Mouse (Mus musculus) bone marrow, adult 2 months (tissue): ENCODE data around the gene Ms4a12. TPM values are rescaled to one million over a fixed set of nuclear protein-coding genes. Genes with fewer than 3 reads are reported as not detected.

ENCODE experiments used
- H3K27ac ChIP-seq: fragments of 200-500 bp; 2 replicates; pipeline ENCODE4 v1.5.1; 2012; ENCODE audit warnings: low read depth, mild to moderate bottlenecking, control low read depth, inconsistent platforms, low read length; ENCODE audit not compliant: control insufficient read depth, poor library complexity, insufficient read depth
- H3K4me1 ChIP-seq: fragments of 200-500 bp; 2 replicates; pipeline ENCODE4 v1.6.1; 2011; ENCODE audit warnings: low read length; ENCODE audit not compliant: control insufficient read depth, insufficient read depth
- H3K4me3 ChIP-seq: fragments of 200-500 bp; replicated peaks from 2 replicates; pipeline ENCODE3; 2011; ENCODE audit warnings: mild to moderate bottlenecking, low read depth, low read length, control low read depth; ENCODE audit not compliant: control insufficient read depth
- CTCF ChIP-seq: fragments of 200-500 bp; IDR thresholded peaks from 2 replicates; pipeline ENCODE4 v1.5.1; 2011; ENCODE audit warnings: low read length, control low read depth; ENCODE audit not compliant: control insufficient read depth, insufficient read depth
- POLR2A ChIP-seq: fragments of 200-500 bp; IDR thresholded peaks from 2 replicates; pipeline ENCODE4 v1.6.1; 2011; ENCODE audit warnings: low read depth, mild to moderate bottlenecking, control low read depth, low read length, borderline replicate concordance; ENCODE audit not compliant: control insufficient read depth
- WGBS: fragments of 180-500 bp; shearing (Covaris S2); methylation state at CpG from one replicate; pipeline ENCODE4 v1.1.7; 2018; 5-methylcytosine and 5-hydroxymethylcytosine counted together
- polyA plus RNA-seq: library from polyadenylated mRNA; stranded (reverse); fragments of >200 nt; gene quantifications from 2 replicates; pipeline ENCODE4 v1.2.4, GENCODE M21; 2011; ENCODE audit warnings: low replicate concordance; ENCODE audit not compliant: missing spikeins, insufficient read depth, insufficient read length

The Ms4a12 gene
- polyA plus RNA-seq, 1 experiment: not detected

DNA sequence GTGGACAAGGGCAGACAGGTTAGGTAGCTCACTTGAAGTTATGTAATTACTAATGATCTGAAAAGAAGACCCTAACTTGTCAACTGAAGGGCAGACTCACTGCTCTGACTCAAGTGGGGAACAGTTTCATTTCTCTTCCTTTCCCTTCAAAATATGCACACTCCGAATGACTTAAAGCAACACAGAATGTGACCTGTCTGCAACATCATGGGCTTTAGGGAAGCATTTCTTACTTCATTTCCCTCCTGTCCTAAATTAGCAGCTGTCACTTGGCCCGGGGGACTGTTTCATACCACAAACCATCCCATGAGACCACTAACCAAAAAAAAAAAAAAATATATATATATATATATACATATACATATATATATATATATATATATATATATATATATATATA, 29.3 kb upstream of the Ms4a12 start:
- TF ChIP-seq POLR2A: no peak
- no peak for TF ChIP-seq CTCF
- no peak overlapping the region for H3K27ac ChIP-seq
- H3K4me3 ChIP-seq: no peak overlapping the region
- WGBS: 4% methylated on average over 2 of the region's 2 CpGs
- H3K4me1 ChIP-seq: no peaks in the 10 kb centered on the region

DNA sequence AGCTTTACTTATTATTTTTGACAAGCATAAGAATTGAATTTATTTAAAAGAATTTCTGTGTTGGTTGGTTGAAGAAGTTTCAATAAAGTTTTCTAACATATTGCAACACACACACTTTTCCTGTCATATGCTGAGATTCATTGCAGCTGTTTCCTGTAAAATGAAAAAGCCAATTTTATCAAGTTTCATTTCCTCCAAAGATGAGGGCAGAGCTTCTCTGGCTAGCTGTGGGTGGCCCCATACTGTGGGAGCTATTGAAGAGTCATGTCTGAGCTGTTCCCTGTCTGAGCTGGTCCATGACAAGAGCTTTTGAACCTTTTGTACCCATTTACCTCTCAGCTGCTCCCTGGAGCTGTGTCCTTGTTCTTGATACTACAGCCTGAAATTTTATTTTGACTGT, 12.0 kb upstream of the Ms4a12 start:
- H3K4me3 ChIP-seq: no peak overlapping the region
- H3K27ac ChIP-seq: no peak overlapping the region
- H3K4me1 ChIP-seq: peaks cover 4% of the 10 kb centered on the region
- TF ChIP-seq POLR2A: no peak
- TF ChIP-seq CTCF: no peak

DNA sequence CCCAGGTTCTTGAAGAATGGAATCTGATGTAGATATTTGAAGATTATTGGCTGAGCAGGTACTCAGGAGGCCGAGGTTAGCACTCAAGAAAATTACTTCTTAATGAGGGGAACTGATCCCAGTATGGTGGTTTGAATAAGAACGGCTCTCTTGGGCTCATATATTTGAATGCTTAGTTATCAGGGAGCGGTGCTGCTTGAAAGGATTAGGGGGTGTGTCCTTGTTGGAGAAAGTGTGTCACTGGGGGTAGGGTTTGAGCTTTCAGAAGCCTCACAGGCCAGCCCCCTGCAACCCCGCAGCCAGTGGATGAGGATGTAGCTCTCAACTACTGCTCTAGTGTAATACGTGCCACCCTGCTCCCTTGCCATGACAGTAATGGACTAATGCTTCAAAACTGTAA, 10.3 kb upstream of the Ms4a12 start:
- no peak for TF ChIP-seq POLR2A

DNA sequence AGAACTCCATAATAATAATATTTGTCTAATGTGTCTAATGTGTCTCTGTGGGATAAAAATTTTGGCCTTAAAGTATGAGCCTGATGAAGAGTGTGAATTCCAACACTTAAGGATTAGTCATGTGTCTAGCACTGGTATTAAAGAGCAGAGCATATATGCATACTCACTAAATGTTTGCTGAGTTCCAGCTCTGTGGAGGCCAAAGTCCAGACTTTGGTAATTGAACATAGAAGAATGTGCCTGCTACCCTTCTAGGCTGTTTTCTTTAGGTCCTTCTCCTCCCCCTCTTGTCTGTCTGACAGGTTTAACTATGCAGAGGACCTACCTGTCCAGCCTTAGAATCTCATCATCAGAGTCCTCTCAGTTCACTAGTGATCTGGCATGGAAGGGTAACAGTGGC, 3.6 kb upstream of the Ms4a12 start:
- no peak for TF ChIP-seq CTCF
- TF ChIP-seq POLR2A: no peak
- Histone ChIP-seq H3K4me1 (peaks cover 1% of the 10 kb centered on the region; the same call in 1 of the 2 replicates), H3K27ac (no peak overlapping the region), H3K4me3 (no peak overlapping the region)

More for the DNA sequence above, 10.3 kb upstream of the Ms4a12 start:
- WGBS: 76% methylated on average over 5 of the region's 5 CpGs
- Histone ChIP-seq H3K4me3 (no peak overlapping the region), H3K27ac (no peak overlapping the region), H3K4me1 (peaks cover 4% of the 10 kb centered on the region)

DNA sequence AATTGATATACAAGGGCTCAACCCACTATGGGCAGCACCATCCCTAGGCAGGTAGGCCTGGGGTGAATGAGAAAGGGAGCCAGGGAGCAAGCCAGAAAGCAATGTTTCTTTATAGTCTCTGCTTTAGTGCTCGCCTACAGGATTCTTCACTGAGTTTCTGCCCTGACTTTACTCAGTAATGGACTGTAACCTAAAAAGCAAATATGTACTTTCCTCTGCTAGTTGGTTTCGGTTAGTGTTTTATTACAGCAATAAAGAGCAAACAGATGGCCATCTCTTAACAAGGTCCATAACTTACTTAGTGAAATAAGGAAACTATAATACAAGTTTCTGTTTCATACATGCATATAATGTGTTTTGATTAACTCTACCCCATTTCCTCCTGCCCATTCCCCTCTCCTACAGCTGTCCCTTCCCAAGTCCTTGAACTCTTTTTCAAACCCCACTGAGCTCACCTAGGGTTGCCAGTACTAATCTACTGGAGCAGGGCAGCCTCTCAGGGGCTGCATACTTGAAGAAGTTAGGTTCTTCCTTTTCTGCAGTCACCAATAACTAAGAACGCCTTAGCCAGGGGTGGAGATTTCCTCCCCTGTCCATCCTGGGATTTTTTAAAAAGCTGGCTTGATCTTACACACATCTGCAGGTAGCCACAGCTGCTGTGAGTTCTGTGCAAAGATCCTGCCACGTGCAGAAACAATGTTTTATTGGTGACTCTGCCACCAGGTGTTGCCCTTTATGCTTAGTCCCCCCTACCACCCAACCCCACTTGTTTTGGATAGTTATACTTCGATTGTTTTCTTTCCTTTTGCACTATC, 2.9 kb upstream of the Ms4a12 start:
- WGBS: 69% methylated on average over 5 of the region's 5 CpGs
- Histone ChIP-seq H3K4me3 (no peak overlapping the region), H3K27ac (no peak overlapping the region), H3K4me1 (peaks cover 1% of the 10 kb centered on the region; the same call in 1 of the 2 replicates)
- TF ChIP-seq POLR2A (no peak), CTCF (no peak)

DNA sequence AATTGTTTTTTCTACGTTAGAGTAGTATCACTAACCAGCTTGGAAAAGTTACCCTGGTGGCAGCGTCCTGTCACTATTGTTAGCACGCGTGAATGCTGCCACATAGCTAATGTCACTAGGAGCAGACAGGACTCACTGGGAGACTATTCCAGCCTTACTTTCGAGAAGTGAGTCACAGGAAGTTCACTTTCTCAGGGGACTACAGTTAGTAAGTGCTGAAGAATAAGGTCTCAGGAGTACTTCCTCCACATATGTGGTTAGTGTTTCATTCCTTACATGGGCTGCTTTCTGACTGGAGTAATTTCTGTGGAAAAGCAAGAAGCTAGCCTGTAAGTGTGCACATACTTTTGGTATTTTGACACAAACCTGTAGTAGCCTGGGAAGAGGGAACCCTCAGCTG, 2.0 kb upstream of the Ms4a12 start:
- 52% methylated on average over 5 of the region's 5 CpGs for WGBS
- no peak overlapping the region for H3K4me3 ChIP-seq
- H3K27ac ChIP-seq: no peak overlapping the region
- TF ChIP-seq CTCF (no peak), POLR2A (no peak)
- peaks cover 1% of the 10 kb centered on the region; the same call in 1 of the 2 replicates for H3K4me1 ChIP-seq

DNA sequence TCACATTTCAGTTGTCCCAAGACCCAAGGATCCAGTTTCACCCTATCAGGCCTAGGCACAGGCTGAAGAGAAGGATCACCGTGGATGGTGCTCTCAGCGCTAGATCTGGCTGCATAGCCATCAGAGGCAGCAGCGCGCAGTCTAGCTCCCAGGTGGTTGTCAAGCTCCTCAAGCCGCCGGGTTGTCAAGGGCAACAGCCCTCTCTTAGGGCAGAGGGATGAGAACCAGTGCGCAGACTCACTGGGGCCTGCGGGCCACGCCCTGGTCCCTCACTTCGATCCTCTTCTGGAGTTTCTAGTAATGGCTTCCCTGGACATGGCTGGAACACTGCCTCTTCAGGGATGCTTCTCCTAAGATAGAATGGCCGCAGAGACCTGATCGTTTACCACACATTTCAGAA, 35.7 kb downstream of the Ms4a12 start, which contains the start of gene Ms4a13:
TSS of gene Ms4a13 (minus strand) at position 192 of the 400 bp plus-strand sequence.
- WGBS: 77% methylated on average over 12 of the region's 12 CpGs
- TF ChIP-seq CTCF (no peak), POLR2A (no peak)
- Histone ChIP-seq H3K27ac (no peak within 1 kb of the TSS), H3K4me3 (no peak within 1 kb of the TSS), H3K4me1 (no peaks in the 10 kb centered on the region)

DNA sequence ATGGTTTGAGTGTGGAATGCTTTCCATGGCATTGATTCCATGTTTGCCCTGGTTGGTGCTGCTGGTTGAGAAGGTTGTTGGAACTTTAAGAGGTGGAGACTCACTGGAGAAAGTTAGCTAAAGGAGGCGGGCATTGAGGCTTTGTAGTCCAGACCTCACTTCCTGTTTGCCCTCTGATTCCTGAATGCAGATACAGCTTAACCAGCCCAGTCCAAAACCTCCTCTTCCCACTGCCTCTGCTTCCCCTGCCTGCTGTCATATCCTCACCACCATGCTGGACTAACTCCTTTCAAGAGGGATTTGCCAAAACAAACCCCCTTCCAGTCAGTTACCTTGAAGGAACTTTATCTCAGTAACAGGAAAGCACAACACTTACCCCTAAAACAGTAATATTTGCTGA, 39.7 kb downstream of the Ms4a12 start:
- WGBS: 60% methylated on average over 1 of the region's 1 CpGs
- no peaks in the 10 kb centered on the region for H3K4me1 ChIP-seq
- H3K4me3 ChIP-seq: no peak overlapping the region
- H3K27ac ChIP-seq: no peak overlapping the region
- TF ChIP-seq CTCF: no peak
- TF ChIP-seq POLR2A: no peak

DNA sequence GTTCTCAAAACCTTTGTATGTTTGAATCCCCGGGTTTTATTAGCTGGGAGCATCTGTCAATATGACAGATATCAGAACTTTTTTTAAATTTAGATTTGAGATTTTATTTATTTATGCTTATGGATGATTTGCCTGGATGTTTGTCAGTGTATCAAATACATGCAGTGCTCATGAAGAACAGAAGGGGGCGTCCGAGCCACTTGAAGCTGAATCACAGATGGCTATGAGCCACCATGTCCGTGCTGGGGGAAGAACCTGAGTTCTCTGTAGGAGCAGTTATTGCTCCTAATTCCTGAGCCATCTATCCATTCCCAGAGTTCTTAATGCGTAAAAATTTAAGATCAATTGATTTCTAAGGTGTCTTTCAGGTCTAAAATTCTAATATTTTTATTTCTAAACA, 48.1 kb downstream of the Ms4a12 start:
- H3K27ac ChIP-seq: no peak overlapping the region
- TF ChIP-seq CTCF (peak; percentile 54), POLR2A (no peak)
- H3K4me1 ChIP-seq: no peaks in the 10 kb centered on the region
- H3K4me3 ChIP-seq: no peak overlapping the region
- 17% methylated on average over 5 of the region's 5 CpGs for WGBS
